Mouse (Mus musculus): ENCODE results near the gene Fgb. TPM values are rescaled to one million over a fixed set of nuclear protein-coding genes. Genes with fewer than 3 reads are reported as not detected.

Fgb gene
- total RNA-seq (2021), result not detected
- polyA plus RNA-seq (2012; rRNA removed), result 0.56 TPM in 1 of 2 replicates, not detected in the other
- long read RNA-seq, result 0 reads

DNA sequence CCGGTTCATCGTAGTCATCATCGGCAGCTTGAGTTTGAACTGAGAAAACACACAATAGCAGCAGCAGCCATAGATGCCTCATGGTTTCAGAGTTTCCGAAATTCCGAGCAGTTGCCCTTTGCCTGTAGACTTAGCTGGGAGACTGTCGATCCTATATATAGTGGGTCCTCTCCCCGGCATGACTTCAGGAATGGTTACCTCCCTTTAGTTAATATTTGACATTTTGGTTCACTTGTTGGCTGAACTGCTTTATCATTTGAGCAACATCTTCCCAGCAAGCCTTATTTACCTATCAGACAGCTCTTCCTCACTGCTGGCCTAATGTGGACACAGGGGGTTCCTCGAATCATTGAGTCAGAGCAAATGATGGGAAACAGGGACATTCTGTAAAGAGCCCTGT lies at the start of gene Fgb:
Gene Fgb, minus strand, starts transcription at position 184 of the 400 bp plus-strand sequence.
- Histone ChIP-seq H3K4me3 (no peak within 1 kb of the TSS), H3K79me2 (replicated peaks; ENCODE audit: control insufficient read depth, insufficient read depth, low read length) (no peaks in the 10 kb centered on the region), H3K4me1 (ENCODE audit: control insufficient read depth, insufficient read depth, low read length) (no peaks in the 10 kb centered on the region), H3K36me3 (ENCODE audit: control insufficient read depth, insufficient read depth, low read length) (no peaks in the 10 kb centered on the region), H3K27ac (no peak within 1 kb of the TSS), H3K27me3 (ENCODE audit: control insufficient read depth, insufficient read depth, low read length) (no peaks in the 10 kb centered on the region), H3K9ac (ENCODE audit: low read depth, low read length) (no peak within 1 kb of the TSS)
- intact Hi-C loops (cut with DNase I), result loop anchor here (10.0 kb wide), 1 partner anchor 995 kb away; the partner anchor contains the start of gene Tmem131l
- DNase-seq, result no peak
- 87% methylated on average over 8 of the region's 8 CpGs for WGBS
- no peak for TF ChIP-seq POLR2A (IDR thresholded peaks at IDR 0.05; ENCODE audit: insufficient read depth, low read depth, low read length)
- TF ChIP-seq CTCF (IDR thresholded peaks at IDR 0.05), result no peak
- no peak for TF ChIP-seq EP300 (IDR thresholded peaks at IDR 0.05; ENCODE audit: insufficient read depth, low read depth, low read length)

GRCm38 (mm10) chr3:83099139-83099538 lies 49.5 kb upstream of the Fgb start:
- WGBS, result 100% methylated on average over 1 of the region's 1 CpGs
- DNase-seq, result no peak
- H3K27ac ChIP-seq, result no peak overlapping the region
- intact Hi-C loops (cut with DNase I), result no loop called here
- H3K27me3 ChIP-seq (ENCODE audit: control insufficient read depth, insufficient read depth, low read length), result no peaks in the 10 kb centered on the region
- TF ChIP-seq CTCF (IDR thresholded peaks at IDR 0.05) (no peak), POLR2A (IDR thresholded peaks at IDR 0.05; ENCODE audit: insufficient read depth, low read depth, low read length) (no peak), EP300 (IDR thresholded peaks at IDR 0.05; ENCODE audit: insufficient read depth, low read depth, low read length) (no peak)
- H3K36me3 ChIP-seq (ENCODE audit: control insufficient read depth, insufficient read depth, low read length), result no peaks in the 10 kb centered on the region
- no peak overlapping the region for H3K9ac ChIP-seq (ENCODE audit: low read depth, low read length)
- no peaks in the 10 kb centered on the region for H3K79me2 ChIP-seq (replicated peaks; ENCODE audit: control insufficient read depth, insufficient read depth, low read length)
- H3K4me3 ChIP-seq, result no peak overlapping the region
- no peaks in the 10 kb centered on the region for H3K4me1 ChIP-seq (ENCODE audit: control insufficient read depth, insufficient read depth, low read length)

DNA sequence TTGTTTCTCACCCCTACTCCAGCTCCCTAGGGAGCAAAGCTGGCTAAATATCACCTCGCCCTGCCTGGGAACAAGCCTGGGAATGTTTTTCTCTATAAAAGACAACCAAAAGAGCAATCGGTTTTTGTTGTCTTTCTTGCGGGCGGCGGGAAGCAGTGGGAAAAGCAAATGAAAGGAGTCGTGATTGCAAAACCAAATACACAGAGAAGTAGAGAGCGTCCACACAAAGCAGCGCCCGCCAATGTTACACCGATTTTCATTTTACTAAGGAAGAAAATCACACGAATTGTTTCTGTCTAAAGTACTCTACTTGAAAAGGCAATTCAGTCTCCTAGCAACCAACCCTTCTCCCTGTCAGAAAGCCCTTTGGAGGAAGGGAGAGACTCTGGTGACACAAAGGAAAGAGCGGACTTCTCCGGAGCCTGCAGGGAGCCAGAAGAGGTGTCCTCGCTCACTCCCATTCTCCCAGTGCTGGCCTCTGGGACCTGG lies 48.9 kb upstream of the Fgb start:
- Histone ChIP-seq H3K36me3 (ENCODE audit: control insufficient read depth, insufficient read depth, low read length) (no peaks in the 10 kb centered on the region), H3K27me3 (ENCODE audit: control insufficient read depth, insufficient read depth, low read length) (no peaks in the 10 kb centered on the region), H3K4me1 (ENCODE audit: control insufficient read depth, insufficient read depth, low read length) (no peaks in the 10 kb centered on the region), H3K79me2 (replicated peaks; ENCODE audit: control insufficient read depth, insufficient read depth, low read length) (no peaks in the 10 kb centered on the region), H3K27ac (no peak overlapping the region), H3K4me3 (no peak overlapping the region; the same call in 1 of the 2 replicates), H3K9ac (ENCODE audit: low read depth, low read length) (no peak overlapping the region)
- DNase-seq, result no peak
- intact Hi-C loops (cut with DNase I), result no loop called here
- 20% methylated on average over 14 of the region's 14 CpGs for WGBS
- no peak for TF ChIP-seq EP300 (IDR thresholded peaks at IDR 0.05; ENCODE audit: insufficient read depth, low read depth, low read length)
- TF ChIP-seq POLR2A (IDR thresholded peaks at IDR 0.05; ENCODE audit: insufficient read depth, low read depth, low read length), result no peak
- TF ChIP-seq CTCF (IDR thresholded peaks at IDR 0.05), result no peak

GRCm38 (mm10) chr3:83097586-83097985 lies 47.9 kb upstream of the Fgb start:
- TF ChIP-seq CTCF (IDR thresholded peaks at IDR 0.05) (no peak), POLR2A (IDR thresholded peaks at IDR 0.05; ENCODE audit: insufficient read depth, low read depth, low read length) (no peak), EP300 (IDR thresholded peaks at IDR 0.05; ENCODE audit: insufficient read depth, low read depth, low read length) (no peak)
- Histone ChIP-seq H3K36me3 (ENCODE audit: control insufficient read depth, insufficient read depth, low read length) (no peaks in the 10 kb centered on the region), H3K4me1 (ENCODE audit: control insufficient read depth, insufficient read depth, low read length) (no peaks in the 10 kb centered on the region), H3K4me3 (no peak overlapping the region), H3K9ac (ENCODE audit: low read depth, low read length) (no peak overlapping the region), H3K79me2 (replicated peaks; ENCODE audit: control insufficient read depth, insufficient read depth, low read length) (no peaks in the 10 kb centered on the region), H3K27ac (no peak overlapping the region), H3K27me3 (ENCODE audit: control insufficient read depth, insufficient read depth, low read length) (no peaks in the 10 kb centered on the region)
- DNase-seq, result no peak
- intact Hi-C loops (cut with DNase I), result no loop called here
- WGBS, result 85% methylated on average over 6 of the region's 6 CpGs

DNA sequence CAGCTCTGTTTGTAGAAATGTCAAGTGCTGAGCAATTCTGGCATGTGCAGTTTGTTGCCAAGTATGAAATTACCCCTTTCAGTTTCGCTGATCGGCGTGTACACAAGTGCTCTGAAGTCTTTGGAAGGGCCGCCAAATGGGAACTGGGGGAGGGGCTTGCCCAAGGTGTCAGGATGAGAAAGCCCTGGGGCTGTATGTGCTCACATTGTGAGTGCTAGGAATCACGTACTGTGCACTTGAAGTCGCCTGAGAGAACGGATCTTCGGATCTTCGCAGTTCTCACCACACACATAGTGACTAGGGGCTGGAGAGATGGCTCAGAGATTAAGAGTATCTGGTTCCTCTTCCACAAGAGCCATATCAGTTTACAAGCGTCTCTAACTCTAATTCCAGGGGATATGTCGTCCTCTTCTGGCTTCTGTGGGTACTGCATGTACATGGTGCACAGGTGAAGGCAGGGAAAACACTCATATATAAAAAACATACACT lies 30.9 kb upstream of the Fgb start:
- Histone ChIP-seq H3K79me2 (replicated peaks; ENCODE audit: control insufficient read depth, insufficient read depth, low read length) (no peaks in the 10 kb centered on the region), H3K36me3 (ENCODE audit: control insufficient read depth, insufficient read depth, low read length) (no peaks in the 10 kb centered on the region), H3K4me3 (no peak overlapping the region), H3K4me1 (ENCODE audit: control insufficient read depth, insufficient read depth, low read length) (no peaks in the 10 kb centered on the region), H3K9ac (ENCODE audit: low read depth, low read length) (no peak overlapping the region), H3K27ac (no peak overlapping the region), H3K27me3 (ENCODE audit: control insufficient read depth, insufficient read depth, low read length) (no peaks in the 10 kb centered on the region)
- peak; percentile 33 to 44 for DNase-seq
- intact Hi-C loops (cut with DNase I), result no loop called here
- TF ChIP-seq CTCF (IDR thresholded peaks at IDR 0.05), result peak; percentile 96
- TF ChIP-seq EP300 (IDR thresholded peaks at IDR 0.05; ENCODE audit: insufficient read depth, low read depth, low read length), result no peak
- TF ChIP-seq POLR2A (IDR thresholded peaks at IDR 0.05; ENCODE audit: insufficient read depth, low read depth, low read length), result no peak
- 4% methylated on average over 11 of the region's 11 CpGs for WGBS

DNA sequence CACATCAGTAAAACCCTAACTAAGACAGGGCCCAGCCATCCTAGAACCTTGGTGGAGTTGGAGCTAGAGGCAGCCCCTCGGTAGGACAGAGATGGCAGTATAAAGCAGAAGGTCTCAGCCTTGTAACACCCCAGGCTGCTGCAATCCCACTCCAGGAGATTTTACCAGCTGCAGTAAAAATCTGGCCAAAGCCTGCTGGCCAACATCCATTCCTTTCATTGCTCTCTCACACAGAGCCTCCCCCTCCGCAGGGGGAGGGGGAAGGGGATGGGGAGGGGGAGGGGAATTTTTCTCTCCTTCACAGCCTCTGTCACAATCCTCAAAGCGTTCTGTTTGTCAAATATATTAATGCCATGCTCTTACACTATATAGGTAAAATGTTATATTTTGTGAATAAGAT lies 26.9 kb upstream of the Fgb start:
- Histone ChIP-seq H3K27ac (no peak overlapping the region), H3K27me3 (ENCODE audit: control insufficient read depth, insufficient read depth, low read length) (no peaks in the 10 kb centered on the region), H3K4me1 (ENCODE audit: control insufficient read depth, insufficient read depth, low read length) (no peaks in the 10 kb centered on the region), H3K79me2 (replicated peaks; ENCODE audit: control insufficient read depth, insufficient read depth, low read length) (no peaks in the 10 kb centered on the region), H3K4me3 (no peak overlapping the region), H3K9ac (ENCODE audit: low read depth, low read length) (no peak overlapping the region), H3K36me3 (ENCODE audit: control insufficient read depth, insufficient read depth, low read length) (no peaks in the 10 kb centered on the region)
- peak; percentile 42 to 47 for DNase-seq
- intact Hi-C loops (cut with DNase I), result no loop called here
- 52% methylated on average over 3 of the region's 3 CpGs for WGBS
- no peak for TF ChIP-seq CTCF (IDR thresholded peaks at IDR 0.05)
